Mouse (Mus musculus): ENCODE data around the gene Olfr498. TPM values are rescaled to one million over a fixed set of nuclear protein-coding genes. Genes with fewer than 3 reads are reported as not detected.

Olfr498 gene
- total RNA-seq (2017) = not detected in 2 replicates

DNA sequence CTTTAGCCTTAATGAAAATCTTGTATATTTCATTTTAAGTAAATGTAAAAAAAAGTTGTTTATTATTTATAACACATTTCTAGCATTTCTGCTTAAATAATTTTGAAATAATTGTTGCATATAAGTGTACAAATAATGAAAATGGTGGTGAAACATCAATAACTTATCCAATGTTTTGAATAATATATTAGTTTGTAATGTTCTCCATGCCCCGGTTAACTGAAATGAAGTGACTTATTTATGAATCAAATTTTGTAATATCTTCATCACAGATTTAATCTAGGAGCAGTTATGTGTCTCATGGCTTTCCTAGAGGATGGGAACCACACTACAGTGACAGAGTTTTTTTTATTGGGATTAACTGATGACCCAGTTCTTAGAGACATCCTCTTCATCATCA, at the start of gene Olfr498:
Gene Olfr498, plus strand, starts transcription at position 301 of the 400 bp plus-strand sequence.
- ATAC-seq (replicated peaks; ENCODE audit: low read depth, poor library complexity, severe bottlenecking) = no peak

GRCm38 (mm10) chr7:108420121-108420520, 45.0 kb upstream of the Olfr498 start, which contains the start of gene Olfr497:
Gene Olfr497 (plus strand): TSS chr7:108420421.
- ATAC-seq (replicated peaks; ENCODE audit: low read depth, poor library complexity, severe bottlenecking) = no peak

Other genes starting within 250 kb of the Olfr498 start
- gene Olfr488, start 207.0 kb upstream of the Olfr498 start, total RNA-seq (2017) = not detected in 2 replicates
- not detected in 2 replicates for gene Olfr490, start 176.4 kb upstream of the Olfr498 start, total RNA-seq (2017)
- not detected in 2 replicates for gene Olfr491, start 151.9 kb upstream of the Olfr498 start, total RNA-seq (2017)
- gene Olfr492, start 141.7 kb upstream of the Olfr498 start, total RNA-seq (2017) = not detected in 2 replicates
- not detected in 2 replicates for gene Olfr493, start 118.3 kb upstream of the Olfr498 start, total RNA-seq (2017)
- not detected in 2 replicates for gene Olfr494, start 100.0 kb upstream of the Olfr498 start, total RNA-seq (2017)
- gene Olfr495, start 72.2 kb upstream of the Olfr498 start, total RNA-seq (2017) = not detected in 2 replicates
- not detected in 2 replicates for gene Olfr497, start 44.9 kb upstream of the Olfr498 start, total RNA-seq (2017)
- gene Olfr502, start 59.7 kb downstream of the Olfr498 start, total RNA-seq (2017) = not detected in 2 replicates
- not detected in 2 replicates for gene Olfr503, start 79.2 kb downstream of the Olfr498 start, total RNA-seq (2017)
- not detected in 2 replicates for gene Olfr504, start 100.5 kb downstream of the Olfr498 start, total RNA-seq (2017)
- not detected in 2 replicates for gene Olfr506, start 145.5 kb downstream of the Olfr498 start, total RNA-seq (2017)
- gene Olfr507, start 156.5 kb downstream of the Olfr498 start, total RNA-seq (2017) = not detected in 2 replicates
- not detected in 2 replicates for gene Olfr508, start 164.7 kb downstream of the Olfr498 start, total RNA-seq (2017)
- not detected in 2 replicates for gene Olfr509, start 186.6 kb downstream of the Olfr498 start, total RNA-seq (2017)
- not detected in 2 replicates for gene Olfr510, start 201.1 kb downstream of the Olfr498 start, total RNA-seq (2017)
- not detected in 2 replicates for gene Olfr512, start 248.0 kb downstream of the Olfr498 start, total RNA-seq (2017)

All from common myeloid progenitor, adult 5-6 weeks (primary cell).